Mouse (Mus musculus): ENCODE measurements around the gene Fam20b. TPM values are rescaled to one million over a fixed set of nuclear protein-coding genes. Genes with fewer than 3 reads are reported as not detected.

Gene Fam20b
- polyA plus RNA-seq, 1 experiment from 2014 or later, result 22.1 TPM

- ATAC-seq (replicated peaks; ENCODE audit: insufficient number of reproducible peaks, insufficient read depth, low FRiP score, low read depth), result no peak
- H3K36me3 ChIP-seq, result no peaks in the 10 kb centered on the region
- no peak overlapping the region for H3K4me2 ChIP-seq
- H3K9ac ChIP-seq, result no peak overlapping the region
- no peak overlapping the region for H3K4me3 ChIP-seq
- H3K27me3 ChIP-seq, result no peaks in the 10 kb centered on the region
- no peaks in the 10 kb centered on the region for H3K9me3 ChIP-seq (replicated peaks)
- no peak overlapping the region for H3K27ac ChIP-seq
- peaks cover 9% of the 10 kb centered on the region for H3K4me1 ChIP-seq (replicated peaks)
- WGBS, result 70% methylated on average over 9 of the region's 9 CpGs
These were observed 68.3 kb downstream of the Fam20b start for GRCm38 (mm10) chr1:156650631-156651030.

GRCm38 (mm10) chr1:156648705-156649104 lies 70.2 kb downstream of the Fam20b start:
- Histone ChIP-seq H3K9ac (no peak overlapping the region), H3K36me3 (no peaks in the 10 kb centered on the region), H3K4me2 (no peak overlapping the region), H3K27ac (no peak overlapping the region), H3K27me3 (no peaks in the 10 kb centered on the region), H3K4me1 (replicated peaks) (0 out of 2 replicates have a peak, but pooled peaks cover 6% of the 10 kb centered on the region), H3K9me3 (replicated peaks) (no peaks in the 10 kb centered on the region), H3K4me3 (no peak overlapping the region)
- no peak for ATAC-seq (replicated peaks; ENCODE audit: insufficient number of reproducible peaks, insufficient read depth, low FRiP score, low read depth)
- WGBS, result 27% methylated on average over 2 of the region's 2 CpGs

GRCm38 (mm10) chr1:156645971-156646370 lies 72.9 kb downstream of the Fam20b start:
- Histone ChIP-seq H3K36me3 (peaks cover 20% of the 10 kb centered on the region), H3K27ac (no peak overlapping the region), H3K9ac (no peak overlapping the region), H3K27me3 (no peaks in the 10 kb centered on the region), H3K4me2 (no peak overlapping the region), H3K4me3 (no peak overlapping the region), H3K4me1 (replicated peaks) (0 out of 2 replicates have a peak, but pooled peaks cover 6% of the 10 kb centered on the region), H3K9me3 (replicated peaks) (no peaks in the 10 kb centered on the region)
- whole genome bisulfite sequencing, result 68% methylated on average over 4 of the region's 4 CpGs
- ATAC-seq (replicated peaks; ENCODE audit: insufficient number of reproducible peaks, insufficient read depth, low FRiP score, low read depth), result no peak

- no peaks in the 10 kb centered on the region for H3K9me3 ChIP-seq (replicated peaks)
- H3K27ac ChIP-seq, result no peak overlapping the region
- 78% methylated on average over 13 of the region's 13 CpGs for WGBS
- H3K9ac ChIP-seq, result no peak overlapping the region
- H3K4me3 ChIP-seq, result no peak overlapping the region
- H3K4me2 ChIP-seq, result no peak overlapping the region
- H3K36me3 ChIP-seq, result peaks cover 28% of the 10 kb centered on the region
- H3K4me1 ChIP-seq (replicated peaks), result 0 out of 2 replicates have a peak, but pooled peaks cover 6% of the 10 kb centered on the region
- ATAC-seq (replicated peaks; ENCODE audit: insufficient number of reproducible peaks, insufficient read depth, low FRiP score, low read depth), result no peak
- no peaks in the 10 kb centered on the region for H3K27me3 ChIP-seq
These were observed 73.9 kb downstream of the Fam20b start for GRCm38 (mm10) chr1:156644780-156645523.

GRCm38 (mm10) chr1:156644061-156644460 lies 74.8 kb downstream of the Fam20b start:
- Histone ChIP-seq H3K9me3 (replicated peaks) (no peaks in the 10 kb centered on the region), H3K4me1 (replicated peaks) (0 out of 2 replicates have a peak, but pooled peaks cover 5% of the 10 kb centered on the region), H3K4me2 (no peak overlapping the region), H3K36me3 (peaks cover 28% of the 10 kb centered on the region), H3K9ac (no peak overlapping the region), H3K27me3 (no peaks in the 10 kb centered on the region), H3K4me3 (no peak overlapping the region), H3K27ac (no peak overlapping the region)
- WGBS, result 85% methylated on average over 10 of the region's 10 CpGs
- ATAC-seq (replicated peaks; ENCODE audit: insufficient number of reproducible peaks, insufficient read depth, low FRiP score, low read depth), result no peak

GRCm38 (mm10) chr1:156642813-156643212 lies 76.1 kb downstream of the Fam20b start:
- no peak overlapping the region for H3K9ac ChIP-seq
- H3K9me3 ChIP-seq (replicated peaks), result no peaks in the 10 kb centered on the region
- peaks cover 31% of the 10 kb centered on the region for H3K36me3 ChIP-seq
- H3K27ac ChIP-seq, result no peak overlapping the region
- H3K27me3 ChIP-seq, result no peaks in the 10 kb centered on the region
- no peak overlapping the region for H3K4me3 ChIP-seq
- 60% methylated on average over 12 of the region's 12 CpGs for WGBS
- H3K4me2 ChIP-seq, result no peak overlapping the region
- H3K4me1 ChIP-seq (replicated peaks), result no peaks in the 10 kb centered on the region
- no peak for ATAC-seq (replicated peaks; ENCODE audit: insufficient number of reproducible peaks, insufficient read depth, low FRiP score, low read depth)

GRCm38 (mm10) chr1:156641808-156642207 lies 77.1 kb downstream of the Fam20b start:
- no peak overlapping the region for H3K4me2 ChIP-seq
- H3K36me3 ChIP-seq, result peaks cover 31% of the 10 kb centered on the region
- no peak overlapping the region for H3K9ac ChIP-seq
- H3K9me3 ChIP-seq (replicated peaks), result no peaks in the 10 kb centered on the region
- no peak overlapping the region for H3K27ac ChIP-seq
- no peak for ATAC-seq (replicated peaks; ENCODE audit: insufficient number of reproducible peaks, insufficient read depth, low FRiP score, low read depth)
- 65% methylated on average over 10 of the region's 10 CpGs for WGBS
- H3K4me1 ChIP-seq (replicated peaks), result no peaks in the 10 kb centered on the region
- no peaks in the 10 kb centered on the region for H3K27me3 ChIP-seq
- no peak overlapping the region for H3K4me3 ChIP-seq

- Histone ChIP-seq H3K4me1 (replicated peaks) (no peaks in the 10 kb centered on the region), H3K36me3 (peaks cover 36% of the 10 kb centered on the region), H3K9ac (no peak overlapping the region), H3K4me3 (no peak overlapping the region), H3K27ac (no peak overlapping the region), H3K27me3 (no peaks in the 10 kb centered on the region), H3K9me3 (replicated peaks) (no peaks in the 10 kb centered on the region), H3K4me2 (no peak overlapping the region)
- no peak for ATAC-seq (replicated peaks; ENCODE audit: insufficient number of reproducible peaks, insufficient read depth, low FRiP score, low read depth)
- WGBS, result 72% methylated on average over 4 of the region's 4 CpGs
These were observed 78.3 kb downstream of the Fam20b start for GRCm38 (mm10) chr1:156640577-156640976.

- no peak overlapping the region for H3K4me2 ChIP-seq
- WGBS, result 85% methylated on average over 5 of the region's 5 CpGs
- H3K4me1 ChIP-seq (replicated peaks), result no peaks in the 10 kb centered on the region
- H3K27ac ChIP-seq, result no peak overlapping the region
- peaks cover 44% of the 10 kb centered on the region for H3K36me3 ChIP-seq
- ATAC-seq (replicated peaks; ENCODE audit: insufficient number of reproducible peaks, insufficient read depth, low FRiP score, low read depth), result no peak
- no peaks in the 10 kb centered on the region for H3K9me3 ChIP-seq (replicated peaks)
- H3K27me3 ChIP-seq, result no peaks in the 10 kb centered on the region
- no peak overlapping the region for H3K9ac ChIP-seq
- H3K4me3 ChIP-seq, result no peak overlapping the region
These were observed 79.4 kb downstream of the Fam20b start for GRCm38 (mm10) chr1:156639455-156639854.

- Histone ChIP-seq H3K4me2 (no peak overlapping the region), H3K27ac (no peak overlapping the region), H3K4me1 (replicated peaks) (no peaks in the 10 kb centered on the region), H3K27me3 (no peaks in the 10 kb centered on the region), H3K9ac (no peak overlapping the region), H3K36me3 (peaks cover 48% of the 10 kb centered on the region), H3K4me3 (no peak overlapping the region), H3K9me3 (replicated peaks) (no peaks in the 10 kb centered on the region)
- 85% methylated on average over 2 of the region's 2 CpGs for WGBS
- no peak for ATAC-seq (replicated peaks; ENCODE audit: insufficient number of reproducible peaks, insufficient read depth, low FRiP score, low read depth)
These were observed 83.7 kb downstream of the Fam20b start for GRCm38 (mm10) chr1:156635148-156635547.

GRCm38 (mm10) chr1:156633095-156633494 lies 85.8 kb downstream of the Fam20b start:
- H3K4me2 ChIP-seq, result no peak overlapping the region
- H3K4me3 ChIP-seq, result no peak overlapping the region
- H3K36me3 ChIP-seq, result peaks cover 54% of the 10 kb centered on the region
- ATAC-seq (replicated peaks; ENCODE audit: insufficient number of reproducible peaks, insufficient read depth, low FRiP score, low read depth), result 0 out of 2 replicates have a peak, but pooled peaks have one; percentile 31
- no peaks in the 10 kb centered on the region for H3K4me1 ChIP-seq (replicated peaks)
- H3K27ac ChIP-seq, result no peak overlapping the region
- H3K27me3 ChIP-seq, result no peaks in the 10 kb centered on the region
- H3K9ac ChIP-seq, result no peak overlapping the region
- 76% methylated on average over 10 of the region's 10 CpGs for WGBS
- no peaks in the 10 kb centered on the region for H3K9me3 ChIP-seq (replicated peaks)

- Histone ChIP-seq H3K27me3 (no peaks in the 10 kb centered on the region), H3K4me1 (replicated peaks) (no peaks in the 10 kb centered on the region), H3K36me3 (peaks cover 50% of the 10 kb centered on the region), H3K9me3 (replicated peaks) (no peaks in the 10 kb centered on the region), H3K9ac (no peak overlapping the region), H3K4me2 (no peak overlapping the region), H3K4me3 (no peak overlapping the region), H3K27ac (no peak overlapping the region)
- no peak for ATAC-seq (replicated peaks; ENCODE audit: insufficient number of reproducible peaks, insufficient read depth, low FRiP score, low read depth)
These were observed 87.9 kb downstream of the Fam20b start for GRCm38 (mm10) chr1:156630965-156631364.
